ENCODE assay signal across 11 mouse cellular contexts in genomic region chr8:117526185-117526584, GRCm38 (mm10). TPM values are rescaled to one million over a fixed set of nuclear protein-coding genes. Genes with fewer than 3 reads are reported as not detected.
A peak's percentile ranks its signal among the peaks of the same experiment; 100 is the strongest.
DNase-seq lines count a peak whose midpoint lies in the region; ATAC-seq and TF ChIP-seq lines count a peak whose summit lies in the region.
"Had no signal": no experiment of that assay in that cellular context is flagged by ENCODE, and none has a peak within 500 bp of the region (broad histone marks: within the 10 kb centered on the region; RNA-seq: fewer than 3 reads in every experiment).

No protein-coding gene starts in this region.

- no peaks in the 10 kb centered on the region for H3K27me3 ChIP-seq in kidney, postnatal 0 days (ENCODE audit: insufficient read depth, low read length)
- no peaks in the 10 kb centered on the region for H3K27me3 ChIP-seq in kidney, adult 2 months (replicated peaks; ENCODE audit: control insufficient read depth, insufficient read depth, low read length)
- no peaks in the 10 kb centered on the region for H3K27me3 ChIP-seq in Patski
- H3K27me3 ChIP-seq in liver, embryonic 11.5 days (replicated peaks; ENCODE audit: control insufficient read depth, insufficient read depth, low read length), result no peaks in the 10 kb centered on the region
- no peaks in the 10 kb centered on the region for H3K27me3 ChIP-seq in forebrain, embryonic 14.5 days (replicated peaks; ENCODE audit: control insufficient read depth, insufficient read depth, low read length)
- H3K27me3 ChIP-seq: stomach, embryonic 15.5 days had no signal

- CTCF ChIA-PET in Patski (lab: Charles Lee), result no interaction called here

- TF ChIP-seq CTCF in kidney, postnatal 0 days (IDR thresholded peaks at IDR 0.05; ENCODE audit: low read depth), result no peak
- no peak for TF ChIP-seq CTCF in kidney, adult 2 months (conservative IDR thresholded peaks at IDR 0.05; ENCODE audit: insufficient read depth, insufficient read length, low read depth, low read length)
- no peak for TF ChIP-seq CTCF in Patski (IDR thresholded peaks at IDR 0.05)

- H3K36me3 ChIP-seq in kidney, postnatal 0 days (ENCODE audit: insufficient read depth, low read length), result no peaks in the 10 kb centered on the region
- H3K36me3 ChIP-seq in kidney, adult 2 months (ENCODE audit: control insufficient read depth, insufficient read depth, low read length), result no peaks in the 10 kb centered on the region
- H3K36me3 ChIP-seq in liver, embryonic 11.5 days (ENCODE audit: control insufficient read depth, insufficient read depth, low read length), result no peaks in the 10 kb centered on the region
- no peaks in the 10 kb centered on the region for H3K36me3 ChIP-seq in forebrain, embryonic 14.5 days (ENCODE audit: control insufficient read depth, insufficient read depth, low read length)
- H3K36me3 ChIP-seq: stomach, embryonic 15.5 days had no signal

- no peak overlapping the region for H3K4me3 ChIP-seq in kidney, postnatal 0 days (replicated peaks; ENCODE audit: low read depth, low read length)
- H3K4me3 ChIP-seq in kidney, adult 2 months (ENCODE audit: insufficient read depth, low read depth, low read length), result no peak overlapping the region
- H3K4me3 ChIP-seq in liver, embryonic 11.5 days (ENCODE audit: low read depth, low read length), result no peak overlapping the region
- no peak overlapping the region for H3K4me3 ChIP-seq in forebrain, embryonic 14.5 days (ENCODE audit: low read depth, low read length)
- H3K4me3 ChIP-seq: stomach, embryonic 15.5 days had no signal

- H3K9me3 ChIP-seq in kidney, postnatal 0 days (replicated peaks; ENCODE audit: low read length), result no peaks in the 10 kb centered on the region
- H3K9me3 ChIP-seq in liver, embryonic 11.5 days (ENCODE audit: control insufficient read depth, low read length), result no peaks in the 10 kb centered on the region
- H3K9me3 ChIP-seq in forebrain, embryonic 14.5 days (replicated peaks; ENCODE audit: control insufficient read depth, low read length), result no peaks in the 10 kb centered on the region
- H3K9me3 ChIP-seq: stomach, embryonic 15.5 days had no signal

- no peak overlapping the region for H3K4me2 ChIP-seq in kidney, postnatal 0 days (ENCODE audit: low read length)
- no peak overlapping the region for H3K4me2 ChIP-seq in liver, embryonic 11.5 days
- H3K4me2 ChIP-seq in forebrain, embryonic 14.5 days (ENCODE audit: low read length), result no peak overlapping the region
- H3K4me2 ChIP-seq: stomach, embryonic 15.5 days had no signal

- H3K4me1 ChIP-seq in kidney, postnatal 0 days (replicated peaks; ENCODE audit: insufficient read depth, low read length), result peaks cover 4% of the 10 kb centered on the region; the same call in 1 of the 2 replicates
- H3K4me1 ChIP-seq in kidney, adult 2 months (ENCODE audit: control insufficient read depth, insufficient read depth, low read length), result no peaks in the 10 kb centered on the region
- H3K4me1 ChIP-seq in liver, embryonic 11.5 days (replicated peaks; ENCODE audit: control insufficient read depth, insufficient read depth, low read length), result peaks cover 12% of the 10 kb centered on the region
- H3K4me1 ChIP-seq in forebrain, embryonic 14.5 days (ENCODE audit: control insufficient read depth, insufficient read depth, low read length), result no peaks in the 10 kb centered on the region
- H3K4me1 ChIP-seq: stomach, embryonic 15.5 days had no signal

- no peak for TF ChIP-seq POLR2A in kidney, adult 2 months (IDR thresholded peaks at IDR 0.05; ENCODE audit: low read depth, low read length)

- in situ Hi-C loops in Patski (cut with MboI; ENCODE audit: low pct_unique_long_range_greater_than_20kb), result no loop called here

- no peak overlapping the region for H3K27ac ChIP-seq in kidney, postnatal 0 days
- no peak overlapping the region for H3K27ac ChIP-seq in kidney, adult 2 months (ENCODE audit: insufficient read depth, low read depth, low read length)
- no peak overlapping the region for H3K27ac ChIP-seq in liver, embryonic 11.5 days (ENCODE audit: low read depth, low read length)
- no peak overlapping the region for H3K27ac ChIP-seq in forebrain, embryonic 14.5 days (ENCODE audit: low read depth, low read length)
- H3K27ac ChIP-seq: hindbrain, postnatal 0 days; stomach, embryonic 15.5 days had no signal

- no peak for ATAC-seq in kidney, postnatal 0 days (replicated peaks; ENCODE audit: low FRiP score, low read depth)
- ATAC-seq in Patski, result peak; percentile 69
- peak; percentile 56; the same call in 1 of the 2 replicates for ATAC-seq in liver, embryonic 11.5 days (replicated peaks; ENCODE audit: low FRiP score)
- ATAC-seq in forebrain, embryonic 14.5 days, result no peak
- ATAC-seq: hindbrain, postnatal 0 days had no signal

- 19% methylated on average over 2 of the region's 2 CpGs for WGBS in kidney, postnatal 0 days
- 36% methylated on average over 2 of the region's 2 CpGs for WGBS in kidney, adult 2 months
- 33% methylated on average over 2 of the region's 2 CpGs for WGBS in liver, embryonic 11.5 days
- 28% methylated on average over 2 of the region's 2 CpGs for WGBS in forebrain, embryonic 14.5 days

- POLR2A ChIA-PET in Patski (lab: Charles Lee), result no interaction called here

- peak; percentile 4 for DNase-seq in kidney, postnatal 0 days (ENCODE audit: low spot score)
- no peak for DNase-seq in kidney, adult 2 months
- no peak for DNase-seq in Patski (ENCODE audit: low read depth, low spot score)
- no peak for DNase-seq in liver, embryonic 11.5 days (ENCODE audit: low spot score)
- peak; percentile 69 to 79 for DNase-seq in monocyte, adult 2 months (ENCODE audit: low read depth in 1 of 2, low spot score in 2 of 2)
- DNase-seq in cerebellum, adult 18-20 months, result no peak
- no peak for DNase-seq in forebrain, embryonic 14.5 days (ENCODE audit: low spot score)
- DNase-seq: cerebellum, adult 2 months; left cerebral cortex, postnatal 4 days had no signal

- H3K9ac ChIP-seq in kidney, postnatal 0 days (ENCODE audit: low read depth, low read length), result no peak overlapping the region
- no peak overlapping the region for H3K9ac ChIP-seq in liver, embryonic 11.5 days (ENCODE audit: low read depth, low read length)
- no peak overlapping the region for H3K9ac ChIP-seq in forebrain, embryonic 14.5 days (ENCODE audit: low read length)
- H3K9ac ChIP-seq: stomach, embryonic 15.5 days had no signal

RNA-seq across cellular contexts. Expression of gene Plcg2, which starts 28.1 kb away (rescaled TPM):
- 7.3 and 8.0 TPM in 2 replicates for polyA plus RNA-seq in kidney, postnatal 0 days (2015; fragmentation: Nextera tagmentation; extraction: Ambion mirVana)
- 10.7 and 12.5 TPM in 2 replicates for polyA plus RNA-seq in kidney, adult 2 months (2012; rRNA removed)
- polyA plus RNA-seq in Patski (2021), result 7.6 TPM
- polyA plus RNA-seq in liver, embryonic 11.5 days (2014; fragmentation: Nextera tagmentation; extraction: Ambion mirVana), result 14.8 and 17.4 TPM in 2 replicates
- 0.45 and 0.58 TPM in 2 replicates for polyA plus RNA-seq in forebrain, embryonic 14.5 days (2014; fragmentation: Nextera tagmentation; extraction: Ambion mirVana)

Comparison
In these comparisons a context has a peak if more than half of its experiments do, and no peak if none do; other contexts are left out.
1. DNase-seq: peak in kidney, postnatal 0 days (single experiment) and monocyte, adult 2 months (2 of 2); none in kidney, adult 2 months (single experiment), Patski (single experiment), liver, embryonic 11.5 days (single experiment), cerebellum, adult 18-20 months (0 of 2) and forebrain, embryonic 14.5 days (single experiment).
2. ATAC-seq: peak in Patski (single experiment) and liver, embryonic 11.5 days (single experiment); none in kidney, postnatal 0 days (single experiment) and forebrain, embryonic 14.5 days (single experiment).